Mouse (Mus musculus) inflammation-experienced regulatory T-cells (primary cell): Measurements from ENCODE around the gene Sorcs1. TPM values are rescaled to one million over a fixed set of nuclear protein-coding genes. Genes with fewer than 3 reads are reported as not detected.

Experiments used
- polyA plus RNA-seq, 2 experiments: library from polyadenylated mRNA; unstranded; fragments of 100-300 nt; shearing (Covaris generic); gene quantifications; one replicate each; pipeline ENCODE4 v1.2.1; 2017

Sorcs1 gene
- polyA plus RNA-seq: under 1 TPM; 0.11 TPM

DNA sequence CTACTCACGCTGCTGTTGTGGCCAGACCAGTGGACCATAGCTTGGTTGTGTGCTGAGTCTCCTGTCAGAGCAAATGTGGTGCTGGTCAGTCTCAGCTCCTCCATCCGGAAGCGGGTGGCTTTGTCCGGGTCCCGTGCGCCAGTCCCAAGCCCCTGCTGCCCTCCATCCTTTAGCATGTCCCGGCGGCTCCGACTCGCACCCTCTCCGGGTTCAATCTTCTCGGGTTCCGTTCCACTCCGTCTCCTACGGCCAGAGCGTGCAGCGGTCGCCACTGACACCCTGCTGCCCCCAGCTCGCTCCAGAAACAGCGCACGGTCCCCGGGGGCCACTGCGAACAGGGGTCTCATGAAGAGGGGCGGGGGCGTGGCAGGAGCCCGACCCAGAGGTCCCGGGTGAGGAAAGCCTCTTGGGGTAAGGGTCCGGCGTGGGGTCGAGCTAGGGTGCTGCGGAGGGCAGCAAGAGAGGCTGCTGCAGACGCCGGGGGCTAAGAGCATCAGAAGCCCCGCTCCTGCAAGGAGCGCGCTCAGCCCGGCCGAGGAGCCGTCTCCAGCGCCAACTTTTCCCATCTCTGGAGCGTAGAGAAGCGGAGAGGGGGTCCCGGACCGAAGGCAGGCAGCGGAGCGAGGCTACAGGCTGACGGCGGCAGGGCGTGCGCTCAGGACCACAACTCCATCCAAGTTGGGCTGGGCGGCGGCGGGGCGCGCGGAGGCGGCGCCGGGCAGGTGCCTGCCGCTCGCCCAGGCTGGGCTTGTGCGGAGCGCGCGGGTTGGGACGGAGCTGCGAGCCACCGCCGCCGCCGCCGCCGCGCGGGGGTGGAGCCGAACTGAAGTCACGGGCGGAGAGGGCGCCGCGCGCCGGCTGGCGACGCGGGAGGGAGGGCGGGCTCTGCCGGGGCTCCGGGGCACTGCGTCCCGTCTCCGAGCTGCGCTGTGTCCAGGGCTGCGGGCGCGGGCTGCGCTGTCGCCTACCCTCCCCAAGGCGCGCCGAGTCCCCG, at the start of gene Sorcs1:
TSS of gene Sorcs1 (minus strand) at position 744 of the 994 bp plus-strand sequence.

